Mouse (Mus musculus): ENCODE measurements around the gene Slc44a2.

GRCm38 (mm10) chr9:21321513-21321835 lies 976 bp downstream of the Slc44a2 start:
- TF ChIP-seq POLR2A (IDR thresholded peaks at IDR 0.05; ENCODE audit: insufficient read depth, low read depth, low read length), result no peak
- no peak for TF ChIP-seq CTCF (IDR thresholded peaks at IDR 0.05; ENCODE audit: insufficient read depth, low read depth, low read length)
